Mouse (Mus musculus) kidney, adult 2 months (tissue): ENCODE measurements around the gene Lgals7. TPM values are rescaled to one million over a fixed set of nuclear protein-coding genes. Genes with fewer than 3 reads are reported as not detected.

Experiments
- DNase-seq: peaks from one replicate; pipeline ENCODE4 v3.0.0; 2021
- H3K27ac ChIP-seq: fragments of 200-500 bp; 2 replicates; pipeline ENCODE4 v1.5.1; 2012; ENCODE audit warnings: low read depth, low read length, control low read depth, inconsistent platforms; ENCODE audit not compliant: insufficient read depth
- H3K27me3 ChIP-seq: fragments of 200-500 bp; replicated peaks from 2 replicates; pipeline ENCODE4 v1.6.1; 2012; ENCODE audit warnings: mild to moderate bottlenecking, moderate library complexity, low read length, inconsistent platforms; ENCODE audit not compliant: control insufficient read depth, insufficient read depth
- H3K36me3 ChIP-seq: fragments of 200-500 bp; 2 replicates; pipeline ENCODE4 v1.6.1; 2012; ENCODE audit warnings: mild to moderate bottlenecking, moderate library complexity, low read length, inconsistent platforms; ENCODE audit not compliant: control insufficient read depth, insufficient read depth
- H3K4me1 ChIP-seq: fragments of 200-500 bp; 2 replicates; pipeline ENCODE4 v1.6.1; 2011; ENCODE audit warnings: low read length; ENCODE audit not compliant: control insufficient read depth, insufficient read depth
- H3K4me3 ChIP-seq: fragments of 200-500 bp; 2 replicates; pipeline ENCODE4 v1.5.1; 2011; ENCODE audit warnings: mild to moderate bottlenecking, low read depth, low read length, control low read depth; ENCODE audit not compliant: insufficient read depth
- CTCF ChIP-seq: fragments of 200-500 bp; conservative IDR thresholded peaks from 2 replicates; pipeline ENCODE4 v1.5.1; 2011; ENCODE audit warnings: low read depth, mild to moderate bottlenecking, control low read depth, low read length, moderate library complexity, mixed read lengths; ENCODE audit not compliant: insufficient read depth, insufficient read length
- POLR2A ChIP-seq: fragments of 200-500 bp; IDR thresholded peaks from one replicate; pipeline ENCODE4 v1.6.1; 2011; ENCODE audit warnings: low read depth, low read length, control low read depth
- WGBS: fragments of 180-500 bp; shearing (Covaris S2); methylation state at CpG from one replicate; pipeline ENCODE4 v1.1.7; 2018; 5-methylcytosine and 5-hydroxymethylcytosine counted together
- polyA plus RNA-seq: library from polyadenylated mRNA; depleted of rRNA; stranded (reverse); fragments of >200 nt; gene quantifications from 2 replicates; pipeline ENCODE4 v1.2.3, GENCODE M21; 2012

The Lgals7 gene
- polyA plus RNA-seq, 1 experiment: 1.6 TPM

DNA sequence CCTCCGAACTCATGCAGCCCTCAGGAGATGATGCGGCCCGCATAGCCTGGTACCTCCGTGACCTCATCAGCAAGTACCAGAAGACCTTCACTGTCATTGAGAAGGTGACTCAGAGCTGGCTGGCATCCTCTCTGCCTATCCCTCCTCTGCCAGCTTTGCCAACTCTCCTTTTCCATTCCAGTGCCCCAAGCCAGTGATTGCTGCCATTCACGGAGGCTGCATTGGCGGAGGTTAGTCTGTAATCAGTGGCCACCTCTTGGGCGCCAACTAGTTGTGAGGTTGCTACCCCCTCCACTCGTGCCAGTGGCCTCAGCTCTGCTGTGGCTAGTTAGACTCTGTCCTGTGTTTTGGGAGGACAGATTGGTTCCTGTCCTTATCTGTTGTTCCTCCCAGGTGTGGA lies 33.8 kb upstream of the Lgals7 start:
- Histone ChIP-seq H3K27me3 (no peaks in the 10 kb centered on the region), H3K36me3 (peaks cover 8% of the 10 kb centered on the region), H3K4me3 (no peak overlapping the region), H3K27ac (no peak overlapping the region), H3K4me1 (peaks cover 8% of the 10 kb centered on the region)
- peak; percentile 64 for DNase-seq
- 78% methylated on average over 8 of the region's 8 CpGs for WGBS
- TF ChIP-seq CTCF: no peak
- no peak for TF ChIP-seq POLR2A

DNA sequence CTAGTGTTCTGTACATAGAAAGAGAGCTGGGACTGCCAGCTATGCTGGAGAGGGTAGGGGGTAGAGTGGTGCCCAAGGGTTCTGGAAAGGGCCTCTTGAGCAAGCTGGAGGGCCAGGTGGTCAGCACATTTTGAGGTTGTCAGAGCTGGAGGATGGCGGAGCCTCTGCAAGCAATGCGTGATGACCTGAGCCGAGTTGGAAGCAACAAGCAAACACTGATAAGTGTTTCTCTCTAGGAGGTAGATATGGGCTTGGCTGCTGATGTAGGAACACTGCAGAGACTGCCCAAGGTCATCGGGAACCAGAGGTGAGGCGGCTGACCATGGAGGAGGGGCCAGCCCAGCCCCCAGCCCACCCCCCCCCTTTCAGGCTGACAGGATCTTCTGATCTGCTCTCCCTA lies 32.7 kb upstream of the Lgals7 start:
- Histone ChIP-seq H3K27ac (no peak overlapping the region), H3K4me3 (no peak overlapping the region)

GRCm38 (mm10) chr7:28831411-28832125 lies 32.1 kb upstream of the Lgals7 start:
- Histone ChIP-seq H3K27me3 (no peaks in the 10 kb centered on the region), H3K36me3 (peaks cover 8% of the 10 kb centered on the region), H3K4me3 (no peak overlapping the region), H3K27ac (no peak overlapping the region), H3K4me1 (peaks cover 8% of the 10 kb centered on the region)
- peak; percentile 17 for DNase-seq
- TF ChIP-seq CTCF (no peak), POLR2A (no peak)
- 79% methylated on average over 17 of the region's 17 CpGs for WGBS

More for the DNA sequence above, 32.7 kb upstream of the Lgals7 start:
- DNase-seq: no peak
- Histone ChIP-seq H3K27me3 (no peaks in the 10 kb centered on the region), H3K36me3 (peaks cover 8% of the 10 kb centered on the region), H3K4me1 (peaks cover 8% of the 10 kb centered on the region)
- TF ChIP-seq POLR2A (no peak), CTCF (no peak)
- 88% methylated on average over 5 of the region's 5 CpGs for WGBS

DNA sequence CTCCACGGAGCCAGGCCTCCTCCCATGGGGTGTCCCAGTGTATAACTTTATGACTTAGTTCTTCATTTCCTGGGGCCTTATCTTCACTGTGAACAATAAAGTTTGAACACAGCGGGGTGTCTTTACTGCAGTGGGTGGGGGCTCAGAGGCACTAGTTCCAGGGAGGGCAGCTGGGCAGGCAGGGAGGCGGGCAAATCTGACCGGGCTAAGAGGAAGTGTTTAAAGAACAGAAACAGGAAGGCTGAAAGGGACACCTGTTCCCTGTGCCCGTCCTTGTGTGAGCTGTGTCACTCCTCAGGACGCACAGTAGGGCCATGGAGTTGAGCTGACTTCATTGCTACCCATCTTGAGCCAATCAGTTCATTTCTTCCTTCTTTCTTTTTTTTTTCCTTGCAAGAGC lies 31.5 kb upstream of the Lgals7 start:
- Histone ChIP-seq H3K36me3 (peaks cover 8% of the 10 kb centered on the region), H3K4me3 (no peak overlapping the region), H3K27me3 (no peaks in the 10 kb centered on the region), H3K4me1 (peaks cover 11% of the 10 kb centered on the region), H3K27ac (no peak overlapping the region; the same call in 1 of the 2 replicates)
- 50% methylated on average over 6 of the region's 6 CpGs for whole genome bisulfite sequencing
- no peak for DNase-seq
- TF ChIP-seq POLR2A: no peak
- no peak for TF ChIP-seq CTCF

DNA sequence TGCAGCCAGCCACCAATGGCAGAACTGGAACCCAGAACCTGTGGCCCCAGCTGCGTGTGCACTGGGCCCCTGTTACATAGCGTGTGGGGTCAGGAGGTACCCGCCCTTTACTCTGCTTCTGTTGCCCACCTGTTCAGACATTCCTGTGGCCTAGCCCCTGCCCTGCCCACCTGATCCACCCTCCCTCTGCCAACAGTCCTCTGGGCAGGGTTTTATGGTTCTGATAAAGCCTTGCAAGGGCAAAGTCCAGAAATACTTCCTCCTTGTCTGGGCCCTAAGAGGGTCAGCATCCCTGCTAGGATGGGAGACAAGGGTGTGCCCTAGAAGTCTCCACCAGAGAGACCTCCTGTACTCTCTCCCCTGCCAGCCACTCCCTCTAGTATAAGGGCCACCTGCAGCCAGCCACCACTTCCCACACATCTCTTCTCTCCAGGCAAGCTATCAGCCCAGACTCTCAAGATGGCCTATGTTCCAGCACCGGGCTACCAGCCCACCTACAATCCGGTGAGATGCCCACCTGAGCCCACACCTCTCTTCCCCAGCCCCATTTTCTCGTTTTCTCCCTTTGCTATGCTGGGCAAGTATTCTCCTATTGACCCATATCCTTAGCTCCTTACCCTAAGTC lies 29.8 kb upstream of the Lgals7 start, which contains the start of gene Lgals4:
Gene Lgals4, plus strand, starts transcription at position 132 of the 625 bp plus-strand sequence.
- Histone ChIP-seq H3K36me3 (peaks cover 6% of the 10 kb centered on the region), H3K4me3 (no peak within 1 kb of the TSS), H3K27ac (no peak within 1 kb of the TSS), H3K27me3 (no peaks in the 10 kb centered on the region), H3K4me1 (peaks cover 9% of the 10 kb centered on the region)
- WGBS: 87% methylated on average over 6 of the region's 6 CpGs
- DNase-seq: no peak
- no peak for TF ChIP-seq CTCF
- TF ChIP-seq POLR2A: no peak

GRCm38 (mm10) chr7:28836936-28837335 lies 26.7 kb upstream of the Lgals7 start:
- H3K4me3 ChIP-seq: no peak overlapping the region
- TF ChIP-seq CTCF (no peak), POLR2A (no peak)
- no peak overlapping the region for H3K27ac ChIP-seq
- no peaks in the 10 kb centered on the region for H3K27me3 ChIP-seq
- peak; percentile 78 for DNase-seq
- WGBS: 62% methylated on average over 5 of the region's 5 CpGs
- peaks cover 9% of the 10 kb centered on the region for H3K4me1 ChIP-seq
- H3K36me3 ChIP-seq: peaks cover 1% of the 10 kb centered on the region; the same call in 1 of the 2 replicates

- Histone ChIP-seq H3K4me1 (peaks cover 5% of the 10 kb centered on the region; the same call in 1 of the 2 replicates), H3K36me3 (no peaks in the 10 kb centered on the region), H3K27me3 (no peaks in the 10 kb centered on the region), H3K27ac (no peak overlapping the region), H3K4me3 (no peak overlapping the region)
- no peak for DNase-seq
- WGBS: 78% methylated on average over 9 of the region's 9 CpGs
- no peak for TF ChIP-seq POLR2A
- TF ChIP-seq CTCF: no peak
Observed at GRCm38 (mm10) chr7:28838331-28838730, 25.3 kb upstream of the Lgals7 start.
